Mouse (Mus musculus): Measurements from ENCODE around the gene Snx3.

DNA sequence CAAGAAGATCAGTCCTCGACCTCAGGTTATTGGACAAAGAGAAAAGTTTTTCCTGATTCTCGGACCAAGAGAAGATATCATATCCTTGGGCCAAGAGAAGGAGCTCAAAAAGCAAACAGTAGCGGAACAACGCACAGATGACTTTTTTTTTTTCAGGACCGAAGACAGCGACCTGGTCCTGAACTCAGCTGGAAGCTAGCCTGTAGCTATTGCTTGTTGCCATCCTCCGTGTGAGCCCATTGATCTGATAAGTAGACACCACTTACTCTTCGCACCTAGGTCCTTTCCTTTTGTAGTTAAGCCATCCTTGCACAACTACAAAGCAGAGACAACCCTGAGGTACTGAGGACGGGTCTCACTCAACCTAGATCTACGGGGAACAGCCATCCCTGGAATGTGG lies 72.8 kb downstream of the Snx3 start:
- TF ChIP-seq CTCF (IDR thresholded peaks at IDR 0.05; ENCODE audit: low read depth, low read length) (no peak), POLR2A (IDR thresholded peaks at IDR 0.05; ENCODE audit: borderline replicate concordance, low read depth, low read length) (no peak)

All from bone marrow macrophage, adult 2 months (primary cell).